Mouse (Mus musculus) left cerebral cortex, postnatal 10 days (tissue): ENCODE measurements around the gene Dtx3l. TPM values are rescaled to one million over a fixed set of nuclear protein-coding genes. Genes with fewer than 3 reads are reported as not detected.
"Not testable (repeated sequence)": the region's sequence is repeated elsewhere in the genome, so short reads cannot be mapped to it uniquely, and the experiment has no call there.

Experiments used
- DNase-seq, 2 experiments: peaks; one replicate each; pipeline ENCODE4 v3.0.0; 2021 to 2022; ENCODE audit warnings: low spot score in 2 of 2, mixed read lengths in 1 of 2; ENCODE audit errors: extremely low spot score in 1 of 2
- intact Hi-C: fragments of 180-260 bp; cut with DNase I; formaldehyde crosslinking; loops from one replicate; pipeline ENCODE4 v1.15.1; 2025
- total RNA-seq, 2 experiments: library from RNA; stranded (reverse); gene quantifications; 2 replicates each; pipeline ENCODE4 v1.2.3; 2021

Dtx3l gene
- 1 to 10 TPM; 1.8 to 2.1 TPM for total RNA-seq

GRCm38 (mm10) chr16:35938211-35939151 is at the start of gene Dtx3l, which contains the start of gene Parp9:
TSS of gene Dtx3l (minus strand) at chr16:35939151.
TSS of gene Parp9 (plus strand) at chr16:35938470.
- intact Hi-C loops, result loop anchor here (5.0 kb wide), 1 partner anchor 66 kb away; the partner anchor contains the start of gene Parp14

DNA sequence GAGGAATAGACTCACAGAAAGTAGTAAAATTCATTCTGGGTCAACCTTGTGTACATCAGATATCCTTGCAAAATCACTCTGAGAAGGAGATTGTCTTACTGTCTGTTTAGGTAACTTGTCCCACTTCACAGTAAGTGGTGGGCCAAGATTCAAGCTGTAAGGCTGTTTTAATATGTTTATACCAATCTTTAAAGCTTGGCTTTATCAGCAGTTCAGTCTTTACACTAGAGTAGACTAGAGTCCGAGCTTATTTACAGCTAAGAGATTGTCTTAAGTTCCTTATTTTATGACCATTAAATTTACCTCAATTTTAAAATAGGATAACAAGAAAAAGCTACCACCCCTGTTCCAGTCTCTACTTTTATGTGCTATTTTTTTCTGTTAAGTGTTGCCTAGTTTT is 49.0 kb upstream of the Dtx3l start:
- intact Hi-C loops, result no loop called here
- no peak for DNase-seq

More at GRCm38 (mm10) chr16:35938211-35939151, at the start of gene Dtx3l, which contains the start of gene Parp9:
- peak in 1 of 2 experiments; percentile 57 for DNase-seq

DNA sequence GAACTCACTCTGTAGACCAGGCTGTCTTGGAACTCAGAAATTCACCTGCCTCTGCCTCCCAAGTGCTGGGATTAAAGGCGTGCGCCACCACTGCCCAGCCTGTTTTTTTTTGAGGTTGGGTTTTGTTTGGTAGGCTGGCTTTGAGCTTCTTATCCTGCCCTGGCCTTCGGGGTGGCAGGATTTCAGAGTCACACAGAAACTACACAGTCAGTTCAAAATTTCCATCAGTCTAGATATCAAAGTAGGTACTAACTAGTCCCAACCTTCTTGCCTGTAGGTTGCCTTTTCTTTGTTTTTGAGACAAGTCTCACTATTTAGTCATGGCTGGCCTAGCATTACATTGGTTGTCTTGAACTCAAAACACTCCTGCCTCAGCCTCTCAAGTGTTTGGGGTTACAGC is 45.5 kb upstream of the Dtx3l start:
- intact Hi-C loops, result no loop called here
- DNase-seq, result no peak

- intact Hi-C loops, result no loop called here
- DNase-seq, result peak; percentile 50 to 86
Measured at GRCm38 (mm10) chr16:35983517-35984101, 44.7 kb upstream of the Dtx3l start.

- intact Hi-C loops, result no loop called here
- DNase-seq, result peak; percentile 82 to 95
Measured at GRCm38 (mm10) chr16:35982902-35983516, 44.1 kb upstream of the Dtx3l start.

GRCm38 (mm10) chr16:35982506-35982901 is 43.6 kb upstream of the Dtx3l start:
- intact Hi-C loops, result no loop called here
- no peak for DNase-seq

DNA sequence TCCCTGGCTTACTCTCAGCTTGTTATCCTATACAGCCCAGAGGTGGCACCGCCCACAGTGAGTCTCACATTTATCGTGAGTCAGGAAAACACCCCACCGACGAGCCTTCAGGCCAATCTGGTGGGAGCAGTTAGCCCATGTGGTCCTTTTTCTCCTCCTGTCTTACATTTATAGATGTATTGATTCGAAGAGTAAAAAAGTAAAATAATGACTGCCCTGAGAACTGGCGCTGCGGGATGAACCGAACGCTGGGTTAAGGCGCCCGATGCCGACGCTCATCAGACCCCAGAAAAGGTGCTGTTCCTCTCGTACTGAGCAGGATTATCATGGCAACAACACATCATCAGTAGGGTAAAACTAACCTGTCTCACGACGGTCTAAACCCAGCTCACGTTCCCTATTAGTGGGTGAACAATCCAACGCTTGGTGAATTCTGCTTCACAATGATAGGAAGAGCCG is 42.4 kb upstream of the Dtx3l start:
- intact Hi-C loops, result no loop called here
- DNase-seq, result peak; percentile 100

- intact Hi-C loops, DNase-seq: not testable (repeated sequence)
Measured at GRCm38 (mm10) chr16:35978450-35978849, 39.5 kb upstream of the Dtx3l start, which contains the start of gene Kpna1. TSS of gene Kpna1 (plus strand) at chr16:35978750.

- intact Hi-C loops, result no loop called here
- DNase-seq, result no peak
Measured at GRCm38 (mm10) chr16:35974021-35974420, 35.1 kb upstream of the Dtx3l start.

DNA sequence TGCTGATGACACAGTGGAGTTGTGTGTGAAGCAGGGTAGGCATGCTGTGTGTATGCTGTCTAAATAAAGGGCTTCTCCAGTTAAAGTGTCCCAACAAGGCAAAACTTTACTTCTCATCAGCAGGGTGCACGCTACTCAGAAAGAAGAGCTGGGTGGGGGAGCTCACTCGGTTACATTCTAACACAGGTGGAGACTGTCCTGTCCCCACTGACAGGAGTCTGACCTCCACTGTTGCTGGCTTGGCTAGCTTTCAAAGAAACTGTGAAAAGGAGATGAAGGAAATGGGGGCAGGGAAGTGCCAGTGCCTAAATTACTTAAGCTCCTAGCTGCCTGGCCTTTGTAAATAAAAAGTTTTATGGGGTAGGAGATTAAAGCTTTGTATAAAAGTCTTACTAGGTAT is 29.2 kb upstream of the Dtx3l start:
- intact Hi-C loops, result no loop called here
- DNase-seq, result no peak

- intact Hi-C loops, result no loop called here
- DNase-seq, result no peak
Measured at GRCm38 (mm10) chr16:35967319-35967718, 28.4 kb upstream of the Dtx3l start.

DNA sequence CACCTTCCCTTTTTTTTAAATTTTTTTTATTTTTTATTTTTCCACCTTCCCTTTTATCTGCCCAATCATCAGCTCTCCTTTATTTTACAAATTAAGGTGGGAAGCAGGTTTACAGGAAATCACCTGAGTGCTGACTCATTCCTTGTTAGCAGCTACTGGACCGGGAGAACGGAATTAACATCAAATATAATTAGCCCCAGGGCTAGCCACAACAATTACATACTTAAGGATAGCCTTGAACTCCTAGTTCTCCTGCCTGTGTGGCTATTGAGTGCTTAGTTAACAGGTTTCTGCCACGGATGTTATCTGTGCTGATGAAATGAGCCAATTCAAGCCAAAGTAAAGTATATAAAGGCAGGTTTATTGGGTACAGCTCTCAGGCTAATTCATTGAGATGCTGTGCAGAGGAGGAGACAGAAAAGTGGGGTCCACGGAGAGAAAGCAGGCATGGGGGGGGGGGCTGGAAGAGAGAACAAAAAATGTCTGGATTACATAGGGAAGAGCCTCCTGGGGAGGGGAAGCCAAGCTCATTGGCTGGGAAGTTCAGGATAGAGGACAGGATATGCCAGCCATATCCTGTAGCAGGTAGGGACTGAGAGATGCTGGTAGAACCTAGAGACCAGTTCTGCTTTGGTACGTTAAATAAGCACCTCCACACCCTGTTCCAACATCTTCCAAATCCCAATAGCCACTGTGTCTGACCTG is 27.6 kb upstream of the Dtx3l start:
- DNase-seq, result no peak
- intact Hi-C loops, result no loop called here

- DNase-seq, intact Hi-C loops: not testable (repeated sequence)
Measured at GRCm38 (mm10) chr16:35965991-35966390, 27.0 kb upstream of the Dtx3l start.

DNA sequence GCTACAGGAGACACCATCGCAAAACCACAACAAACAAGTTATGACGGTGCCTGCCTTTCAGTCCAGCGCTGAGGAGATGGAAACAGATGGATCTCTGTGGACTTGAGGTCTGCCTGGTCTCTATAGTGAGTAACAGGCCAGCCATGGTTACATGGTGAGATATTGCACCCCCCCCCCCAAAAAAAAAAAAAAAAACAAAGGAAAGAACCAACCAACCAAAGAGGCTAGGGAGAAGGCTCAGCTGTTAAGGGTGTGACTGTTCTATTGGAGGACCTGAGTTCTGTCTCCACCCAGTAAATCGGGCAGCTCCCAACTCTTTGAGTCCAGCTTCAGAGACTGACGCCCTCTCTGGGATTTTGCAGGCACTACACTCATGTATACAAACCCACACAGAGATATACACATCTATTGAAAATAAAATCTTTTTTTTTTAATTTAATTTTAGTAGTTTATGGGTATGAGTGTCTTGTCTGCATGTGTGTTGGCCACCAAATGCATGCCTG is 13.7 kb upstream of the Dtx3l start:
- DNase-seq, result no peak
- intact Hi-C loops, result no loop called here

DNA sequence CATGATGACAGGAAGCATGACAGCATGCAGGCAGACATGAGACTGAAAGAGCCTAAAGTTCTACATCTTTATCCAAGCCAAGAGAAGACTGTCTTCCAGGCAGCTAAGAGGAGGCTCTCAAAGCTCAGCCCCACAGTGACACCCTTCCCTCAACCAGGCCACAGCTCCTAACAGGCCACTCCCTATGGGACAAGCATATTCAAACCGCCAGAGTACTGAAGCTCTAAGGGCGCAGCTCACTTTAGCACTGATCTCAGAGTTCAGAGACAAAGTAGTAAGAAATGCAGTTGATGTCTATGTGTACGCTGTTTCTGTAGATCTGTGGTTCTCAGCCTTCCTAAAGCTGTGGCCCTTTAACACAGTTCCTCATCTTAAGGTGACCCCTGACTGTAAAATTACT is 12.3 kb upstream of the Dtx3l start:
- intact Hi-C loops, result no loop called here

DNA sequence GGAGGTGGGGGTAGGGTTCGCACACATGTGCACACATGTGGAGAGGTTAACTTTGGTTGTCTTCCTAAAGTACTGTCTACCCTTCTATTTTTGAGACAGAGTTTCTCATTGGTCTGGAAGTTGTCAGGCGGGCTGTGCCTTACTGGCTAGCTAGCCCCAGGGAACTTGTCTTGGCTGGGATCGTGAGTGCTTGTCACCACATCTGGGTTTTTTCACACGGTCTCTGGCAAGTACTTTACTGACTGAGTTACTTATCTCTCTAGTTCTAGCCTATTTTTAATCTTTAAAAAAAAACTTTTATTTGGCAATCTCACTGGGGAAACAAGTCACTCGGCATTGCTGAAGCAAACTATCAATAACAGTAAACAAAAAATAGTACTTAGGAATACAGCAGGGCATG is 10.3 kb upstream of the Dtx3l start:
- intact Hi-C loops, result no loop called here
- no peak for DNase-seq

More for the DNA sequence above, 12.3 kb upstream of the Dtx3l start:
- no peak for DNase-seq

DNA sequence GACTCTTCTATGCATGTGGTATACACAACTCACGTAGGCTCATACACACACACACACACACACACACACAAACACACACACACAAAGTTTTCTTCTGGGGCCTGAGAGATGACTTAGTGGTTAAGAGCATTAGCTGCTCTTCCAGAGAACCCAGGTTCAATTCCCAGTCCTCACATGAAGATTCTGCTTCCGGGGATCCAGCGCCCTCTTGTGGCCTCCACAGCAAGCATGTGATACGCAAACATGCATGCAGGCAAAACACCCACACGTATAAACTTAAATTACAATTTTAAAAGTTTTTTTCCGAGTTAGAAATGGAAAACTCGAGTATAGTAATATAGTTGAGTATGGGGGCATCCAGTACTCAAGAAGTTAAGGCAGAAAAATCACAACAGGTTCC is 2.4 kb upstream of the Dtx3l start:
- DNase-seq, result no peak
- intact Hi-C loops, result no loop called here

- intact Hi-C loops, result loop anchor here (5.0 kb wide), 1 partner anchor 67 kb away; the partner anchor contains the start of gene Parp14
- peak; percentile 54 to 87 for DNase-seq
Measured at GRCm38 (mm10) chr16:35939690-35940089, 739 bp upstream of the Dtx3l start.
